Mouse (Mus musculus) CH12.LX (cell line): ENCODE data around the gene Zfp628. TPM values are rescaled to one million over a fixed set of nuclear protein-coding genes. Genes with fewer than 3 reads are reported as not detected.

ENCODE experiments used
- DNase-seq: peaks from one replicate; pipeline ENCODE4 v3.0.0-alpha.2; 2013; ENCODE audit errors: extremely low read depth
- H3K27ac ChIP-seq: 2 replicates; pipeline ENCODE4 v1.5.1; 2012; ENCODE audit warnings: low read depth, mild to moderate bottlenecking, control low read depth, moderate library complexity; ENCODE audit not compliant: insufficient read depth
- H3K27me3 ChIP-seq: replicated peaks from 2 replicates; pipeline ENCODE3; 2012; ENCODE audit warnings: inconsistent platforms
- H3K36me3 ChIP-seq, 2 experiments: replicated peaks in 1 of 2; 2 replicates each; pipeline versions ENCODE3 to v1.6.1; 2012; ENCODE audit warnings: inconsistent platforms in 1 of 2, low read length in 1 of 2, mild to moderate bottlenecking in 1 of 2, mixed read lengths in 1 of 2, moderate library complexity in 1 of 2; ENCODE audit not compliant: control insufficient read depth in 1 of 2, insufficient read depth in 1 of 2
- H3K4me1 ChIP-seq, 2 experiments: 2 replicates each; pipeline ENCODE4 v1.6.1; 2012; ENCODE audit warnings: inconsistent platforms in 1 of 2, moderate library complexity in 1 of 2; ENCODE audit not compliant: insufficient read depth in 2 of 2, control insufficient read depth in 1 of 2
- H3K4me2 ChIP-seq: 2 replicates; pipeline ENCODE4 v1.6.1; 2012; ENCODE audit warnings: low read depth, mild to moderate bottlenecking, control low read depth; ENCODE audit not compliant: poor library complexity, insufficient read depth, severe bottlenecking
- H3K4me3 ChIP-seq, 3 experiments: fragments of 150-350 bp in 1 of 3; sonication (generic) in 1 of 3; replicated peaks in 1 of 3; 2 replicates each; pipeline versions ENCODE3 to v1.5.1; 2011 to 2012; ENCODE audit warnings: low read depth in 2 of 3, low read length in 2 of 3, mild to moderate bottlenecking in 2 of 3, moderate library complexity in 2 of 3, control low read depth in 1 of 3, improper control_type of control experiment in 1 of 3, inconsistent platforms in 1 of 3, mixed read lengths in 1 of 3; ENCODE audit not compliant: poor library complexity in 1 of 3
- H3K79me2 ChIP-seq: replicated peaks from 2 replicates; pipeline ENCODE4 v1.6.1; 2012; ENCODE audit warnings: mild to moderate bottlenecking, moderate library complexity; ENCODE audit not compliant: control insufficient read depth, poor library complexity, insufficient read depth, severe bottlenecking; ENCODE audit errors: extremely low read depth
- H3K9ac ChIP-seq: 2 replicates; pipeline ENCODE4 v1.6.1; 2012; ENCODE audit warnings: low read depth, mild to moderate bottlenecking, control low read depth, moderate library complexity; ENCODE audit not compliant: insufficient read depth
- H3K9me3 ChIP-seq: replicated peaks from 2 replicates; pipeline ENCODE3; 2012; ENCODE audit warnings: low read length, inconsistent platforms, mixed read lengths
- ELF1 ChIP-seq: IDR thresholded peaks from 2 replicates; pipeline ENCODE4 v1.6.1; 2014; ENCODE audit warnings: low read depth, mild to moderate bottlenecking, inconsistent platforms, low read length, improper control_type of control experiment
- EP300 ChIP-seq: IDR thresholded peaks from 2 replicates; pipeline ENCODE4 v1.6.1; 2011; ENCODE audit warnings: low read length, improper control_type of control experiment
- ETS1 ChIP-seq: conservative IDR thresholded peaks from 2 replicates; pipeline ENCODE4 v1.6.1; 2012; ENCODE audit warnings: low read depth, mild to moderate bottlenecking, inconsistent platforms, low read length, improper control_type of control experiment, moderate library complexity
- GABPA ChIP-seq: IDR thresholded peaks from 2 replicates; pipeline ENCODE4 v1.6.1; 2012; ENCODE audit warnings: low read depth, low read length, improper control_type of control experiment, inconsistent platforms; ENCODE audit not compliant: insufficient replicate concordance
- HCFC1 ChIP-seq: IDR thresholded peaks from 2 replicates; pipeline ENCODE4 v1.6.1; 2012; ENCODE audit warnings: low read depth, mild to moderate bottlenecking, inconsistent platforms, low read length, improper control_type of control experiment
- JUN ChIP-seq: IDR thresholded peaks from 2 replicates; pipeline ENCODE4 v1.6.1; 2011; ENCODE audit warnings: low read depth, mild to moderate bottlenecking, low read length, improper control_type of control experiment, moderate library complexity; ENCODE audit not compliant: insufficient read depth
- JUND ChIP-seq: conservative IDR thresholded peaks from 2 replicates; pipeline ENCODE4 v1.6.1; 2011; ENCODE audit warnings: low read depth, low read length, improper control_type of control experiment
- MAX ChIP-seq: IDR thresholded peaks from 2 replicates; pipeline ENCODE4 v1.6.1; 2011; ENCODE audit warnings: low read length, improper control_type of control experiment
- MYC ChIP-seq: IDR thresholded peaks from 2 replicates; pipeline ENCODE4 v1.6.1; 2011; ENCODE audit warnings: low read depth, mild to moderate bottlenecking, improper control_type of control experiment, low read length
- POLR2A ChIP-seq: IDR thresholded peaks from 2 replicates; pipeline ENCODE4 v1.6.1; 2011; ENCODE audit warnings: low read depth, mild to moderate bottlenecking, improper control_type of control experiment, low read length
- SMC3 ChIP-seq: IDR thresholded peaks from 2 replicates; pipeline ENCODE4 v1.6.1; 2011; ENCODE audit warnings: low read depth, low read length, improper control_type of control experiment
- TBP ChIP-seq: conservative IDR thresholded peaks from 2 replicates; pipeline ENCODE4 v1.6.1; 2011; ENCODE audit warnings: low read depth, low read length, improper control_type of control experiment
- TCF12 ChIP-seq: IDR thresholded peaks from 2 replicates; pipeline ENCODE4 v1.6.1; 2014; ENCODE audit warnings: low read depth, mild to moderate bottlenecking, inconsistent platforms, low read length, improper control_type of control experiment
- UBTF ChIP-seq: IDR thresholded peaks from 2 replicates; pipeline ENCODE4 v1.6.1; 2012; ENCODE audit warnings: low read depth, mild to moderate bottlenecking, inconsistent platforms, low read length, improper control_type of control experiment, moderate library complexity
- USF1 ChIP-seq: IDR thresholded peaks from 2 replicates; pipeline ENCODE4 v1.6.1; 2014; ENCODE audit warnings: low read depth, mild to moderate bottlenecking, inconsistent platforms, low read length, improper control_type of control experiment
- USF2 ChIP-seq: conservative IDR thresholded peaks from 2 replicates; pipeline ENCODE4 v1.6.1; 2011; ENCODE audit warnings: low read depth, low read length, improper control_type of control experiment
- ZKSCAN1 ChIP-seq: IDR thresholded peaks from 2 replicates; pipeline ENCODE4 v1.6.1; 2012; ENCODE audit warnings: low read depth, inconsistent platforms, low read length, improper control_type of control experiment, borderline replicate concordance
- dilution Hi-C: fragments of 300-500 bp; cut with MboI; formaldehyde crosslinking; loops from 2 replicates; pipeline ENCODE4 v1.14.3; 2020; ENCODE audit warnings: low sequenced_read_pairs; ENCODE audit not compliant: extremely low pct_unique_long_range_greater_than_20kb, extremely low pct_ligation_motif_present
- in situ Hi-C: fragments of 300-500 bp; cut with MboI; formaldehyde crosslinking; loops from 3 replicates; pipeline ENCODE4 v1.14.3; 2019; ENCODE audit warnings: low sequenced_read_pairs, low pct_ligation_motif_present, low pct_unique_long_range_greater_than_20kb, mixed read lengths
- polyA plus RNA-seq: library from polyadenylated mRNA; unstranded; fragments of >175 nt; gene quantifications from 2 replicates; pipeline ENCODE4 v1.2.1, GENCODE M21; 2012; ENCODE audit warnings: low read depth; ENCODE audit not compliant: insufficient read length
- total RNA-seq, 2 experiments: library from RNA; depleted of rRNA; stranded (reverse); fragments of 300-350 nt in 1 of 2; fragments of >200 nt in 1 of 2; gene quantifications; 2 replicates each; pipeline ENCODE4 v1.2.3; 2012 to 2014

Gene Zfp628
- total and polyA plus RNA-seq, 3 experiments, result 0.87 to 9.4 (median 2.2) TPM

DNA sequence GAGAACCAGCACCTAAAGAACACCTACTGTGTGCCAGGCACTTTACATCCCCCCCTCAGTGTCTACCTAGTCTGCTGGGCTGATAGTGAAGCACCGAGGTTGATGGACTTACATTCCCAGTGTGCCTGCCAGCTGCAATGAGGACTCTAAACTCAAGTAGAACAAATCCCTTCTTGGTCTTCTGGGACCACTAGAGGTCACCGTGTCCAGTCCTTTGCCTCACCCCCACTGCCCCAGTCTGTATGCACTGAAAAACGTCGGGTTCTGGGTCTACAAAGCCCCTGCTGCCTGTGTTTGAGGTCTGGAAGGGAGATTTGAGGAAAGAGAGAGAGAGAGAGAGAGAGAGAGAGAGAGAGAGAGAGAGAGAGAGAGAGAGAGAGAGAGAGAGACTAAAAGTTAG is 9.5 kb downstream of the Zfp628 start:
- Histone ChIP-seq H3K27me3 (no peaks in the 10 kb centered on the region), H3K79me2 (no peaks in the 10 kb centered on the region), H3K9me3 (no peaks in the 10 kb centered on the region), H3K27ac (no peak overlapping the region), H3K9ac (no peak overlapping the region), H3K4me1 (peaks cover 5 to 23% of the 10 kb centered on the region in 2 experiments), H3K4me2 (no peak overlapping the region), H3K4me3 (no peak overlapping the region), H3K36me3 (peaks cover 15 to 24% of the 10 kb centered on the region in 2 experiments)
- no peak for DNase-seq
- dilution Hi-C loops (no loop called here), in situ Hi-C loops (no loop called here)
- TF ChIP-seq JUND (no peak), ZKSCAN1 (peak; percentile 50)

DNA sequence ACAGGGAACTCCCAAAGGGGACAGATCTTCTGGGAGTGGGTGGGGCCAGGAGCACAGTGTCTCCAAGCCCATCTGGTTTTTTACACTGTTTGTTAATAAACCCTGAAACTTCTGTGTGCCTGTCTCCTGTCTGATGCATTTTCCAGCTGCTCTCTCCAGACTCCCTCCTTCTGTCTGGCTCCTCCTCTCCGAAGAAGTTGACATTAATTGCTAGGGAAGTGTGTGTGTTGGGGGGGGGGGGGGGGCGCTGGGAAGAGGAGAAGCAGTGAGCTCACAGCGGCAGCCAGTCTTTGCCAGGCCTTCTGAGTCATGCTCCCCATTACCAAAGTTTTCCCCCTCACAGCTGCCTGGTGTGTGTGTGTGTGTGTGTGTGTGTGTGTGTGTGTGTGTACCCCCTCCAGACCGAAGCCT is 9.9 kb downstream of the Zfp628 start:
- no peaks in the 10 kb centered on the region for H3K9me3 ChIP-seq
- DNase-seq, result peak; percentile 41
- H3K27me3 ChIP-seq, result no peaks in the 10 kb centered on the region
- no peaks in the 10 kb centered on the region for H3K79me2 ChIP-seq
- peaks cover 11 to 20% of the 10 kb centered on the region in 2 experiments for H3K36me3 ChIP-seq
- in situ Hi-C loops (no loop called here), dilution Hi-C loops (no loop called here)
- no peak overlapping the region; the same call in 1 of the 2 replicates for H3K4me2 ChIP-seq
- H3K27ac ChIP-seq, result no peak overlapping the region
- H3K4me3 ChIP-seq, result no peak overlapping the region
- peaks cover 5 to 23% of the 10 kb centered on the region in 2 experiments for H3K4me1 ChIP-seq
- no peak overlapping the region for H3K9ac ChIP-seq
- TF ChIP-seq ETS1 (peak; percentile 58), USF2 (no peak), ZKSCAN1 (no peak), USF1 (no peak)

DNA sequence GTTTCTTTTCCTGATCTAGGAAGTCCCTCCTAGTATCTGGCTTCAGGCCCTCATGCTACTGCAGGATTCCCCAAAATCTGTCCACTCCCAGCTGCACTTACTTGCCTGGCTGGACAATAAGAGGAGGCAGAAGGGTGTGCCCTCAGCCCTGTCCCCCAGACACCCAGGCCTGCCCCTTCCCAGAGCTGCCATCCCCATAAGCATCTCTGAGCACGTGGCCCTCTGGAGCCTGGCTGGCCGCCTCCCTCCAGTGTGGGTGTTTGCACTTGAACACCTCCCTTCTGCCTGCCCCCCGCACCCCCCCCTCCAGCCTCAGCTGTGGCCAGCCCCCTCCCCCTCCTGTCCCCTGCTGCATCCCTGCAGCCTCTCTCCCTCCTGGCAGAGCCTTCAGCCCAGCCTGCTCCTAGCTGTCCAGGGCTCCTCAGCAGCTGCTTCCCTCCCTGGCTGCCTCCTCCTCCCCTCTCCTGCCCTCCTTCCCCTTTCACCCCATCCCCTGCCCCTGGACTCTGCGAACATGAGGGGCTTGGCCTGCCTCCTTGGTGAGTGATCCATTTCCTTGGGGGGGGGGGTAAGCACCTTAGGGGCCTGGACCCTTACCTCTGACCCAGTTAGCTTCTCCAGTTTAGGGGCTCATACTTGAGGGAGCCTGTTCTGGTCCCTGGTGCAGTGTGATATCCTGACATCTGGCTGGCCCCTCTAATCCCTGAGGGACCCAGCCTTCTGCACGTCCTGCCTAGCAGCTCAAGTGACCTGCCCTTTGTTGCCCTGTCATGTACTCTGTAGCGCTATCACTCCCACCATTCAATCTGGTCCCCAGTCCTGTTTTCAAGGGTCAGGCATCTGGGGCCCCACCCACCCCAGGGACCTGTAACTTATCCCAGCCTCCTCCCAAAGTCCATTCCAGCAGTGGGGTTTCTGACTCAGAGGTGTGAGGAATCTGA is 10.7 kb downstream of the Zfp628 start, which contains the start of gene Ssc5d:
Gene Ssc5d (plus strand): TSS at position 345 of the 941 bp plus-strand sequence.
- H3K27ac ChIP-seq, result no peak within 1 kb of the TSS
- TF ChIP-seq MYC, result no peak
- no peak for TF ChIP-seq POLR2A
- no peak for TF ChIP-seq GABPA
- no peak for TF ChIP-seq TCF12
- TF ChIP-seq UBTF, result no peak
- TF ChIP-seq EP300, result no peak
- TF ChIP-seq HCFC1, result no peak
- TF ChIP-seq TBP, result no peak
- TF ChIP-seq JUN, result no peak
- TF ChIP-seq MAX, result no peak
- no peak for TF ChIP-seq ELF1
- no peak for TF ChIP-seq SMC3
- no peak for TF ChIP-seq USF1
- TF ChIP-seq, all 38 proteins: peak for 0
- no peak within 1 kb of the TSS for H3K4me3 ChIP-seq
- peaks cover 5 to 23% of the 10 kb centered on the region in 2 experiments for H3K4me1 ChIP-seq
- H3K36me3 ChIP-seq, result peaks cover 2 to 12% of the 10 kb centered on the region in 2 experiments
- H3K4me2 ChIP-seq, result no peak within 1 kb of the TSS; the same call in 1 of the 2 replicates
- H3K79me2 ChIP-seq, result no peaks in the 10 kb centered on the region
- H3K9me3 ChIP-seq, result no peaks in the 10 kb centered on the region
- no peak for DNase-seq
- in situ Hi-C loops, result no loop called here
- H3K9ac ChIP-seq, result no peak within 1 kb of the TSS
- dilution Hi-C loops, result no loop called here
- no peaks in the 10 kb centered on the region for H3K27me3 ChIP-seq
